Mouse (Mus musculus) midbrain, embryonic 16.5 days (tissue): ENCODE data around the gene Olfr186. TPM values are rescaled to one million over a fixed set of nuclear protein-coding genes. Genes with fewer than 3 reads are reported as not detected.
"Not testable (repeated sequence)": the region's sequence is repeated elsewhere in the genome, so short reads cannot be mapped to it uniquely, and the experiment has no call there.

Experiments
- ATAC-seq: fragments of 200-750 bp; cut with Nextera tagmentation; 2 replicates; pipeline ENCODE4 v1.8.0; 2017; ENCODE audit warnings: moderate TSS enrichment
- H3K27ac ChIP-seq: fragments of 300-500 bp; sonication (generic); 2 replicates; pipeline ENCODE4 v1.5.1; 2014; ENCODE audit warnings: mild to moderate bottlenecking, low read length, mixed read lengths
- H3K27me3 ChIP-seq: fragments of 300-500 bp; sonication (generic); 2 replicates; pipeline ENCODE4 v1.6.1; 2014; ENCODE audit warnings: low read depth, low read length, mixed read lengths; ENCODE audit not compliant: control insufficient read depth, insufficient read depth
- H3K36me3 ChIP-seq: fragments of 300-500 bp; sonication (generic); 2 replicates; pipeline ENCODE4 v1.6.1; 2014; ENCODE audit warnings: mild to moderate bottlenecking, low read length, moderate library complexity, mixed read lengths; ENCODE audit not compliant: control insufficient read depth, insufficient read depth
- H3K4me1 ChIP-seq: fragments of 300-500 bp; sonication (generic); 2 replicates; pipeline ENCODE4 v1.6.1; 2014; ENCODE audit warnings: mild to moderate bottlenecking, low read length, mixed read lengths; ENCODE audit not compliant: control insufficient read depth, insufficient read depth
- H3K4me2 ChIP-seq: fragments of 300-500 bp; sonication (generic); 2 replicates; pipeline ENCODE4 v1.6.1; 2014; ENCODE audit warnings: mild to moderate bottlenecking, low read length, mixed read lengths
- H3K4me3 ChIP-seq: fragments of 300-500 bp; sonication (generic); 2 replicates; pipeline ENCODE4 v1.5.1; 2014; ENCODE audit warnings: low read depth, mild to moderate bottlenecking, low read length, moderate library complexity, mixed read lengths
- H3K9ac ChIP-seq: fragments of 300-500 bp; sonication (generic); 2 replicates; pipeline ENCODE4 v1.6.1; 2014; ENCODE audit warnings: low read depth, low read length, mixed read lengths
- H3K9me3 ChIP-seq: fragments of 300-500 bp; sonication (generic); replicated peaks from 2 replicates; pipeline ENCODE4 v1.6.1; 2014; ENCODE audit warnings: mild to moderate bottlenecking, low read length, mixed read lengths; ENCODE audit not compliant: control insufficient read depth, poor library complexity, severe bottlenecking
- whole genome bisulfite sequencing: fragments of 180-500 bp; shearing (Covaris S2); extraction: QIAGEN DNeasy Blood & Tissue Kit; methylation state at CpG from one replicate; pipeline ENCODE4 v1.1.7; 2014; 5-methylcytosine and 5-hydroxymethylcytosine counted together
- polyA plus RNA-seq: library from polyadenylated mRNA; unstranded; fragments of >200 nt; fragmentation: Nextera tagmentation; extraction: Ambion mirVana; gene quantifications from 2 replicates; pipeline ENCODE4 v1.2.1, GENCODE M21; 2015

Olfr186 gene
- not detected in 2 replicates for polyA plus RNA-seq

- H3K9me3 ChIP-seq, result no peaks in the 10 kb centered on the region
- no peak within 1 kb of the TSS for H3K9ac ChIP-seq
- H3K27me3 ChIP-seq, result no peaks in the 10 kb centered on the region
- no peak within 1 kb of the TSS for H3K27ac ChIP-seq
- WGBS, result 94% methylated on average over 4 of the region's 4 CpGs
- no peaks in the 10 kb centered on the region for H3K36me3 ChIP-seq
- H3K4me3 ChIP-seq, result no peak within 1 kb of the TSS
- H3K4me1 ChIP-seq, result no peaks in the 10 kb centered on the region
- H3K4me2 ChIP-seq, result no peak within 1 kb of the TSS
- ATAC-seq, result no peak
Observed at GRCm38 (mm10) chr16:59030191-59030590, at the start of gene Olfr186. TSS of gene Olfr186 (minus strand) at chr16:59030291.

GRCm38 (mm10) chr16:59077905-59078304 lies 47.8 kb upstream of the Olfr186 start, which contains the start of gene Olfr190:
TSS of gene Olfr190 (minus strand) at chr16:59078005.
- H3K4me1 ChIP-seq, result no peaks in the 10 kb centered on the region
- H3K27me3 ChIP-seq, result no peaks in the 10 kb centered on the region

GRCm38 (mm10) chr16:59073520-59073919 lies 43.4 kb upstream of the Olfr186 start:
- H3K27ac ChIP-seq, result no peak overlapping the region
- H3K4me1 ChIP-seq, result no peaks in the 10 kb centered on the region
- 92% methylated on average over 1 of the region's 1 CpGs for WGBS
- H3K9ac ChIP-seq, result no peak overlapping the region
- H3K4me3 ChIP-seq, result no peak overlapping the region
- H3K27me3 ChIP-seq, result no peaks in the 10 kb centered on the region
- H3K36me3 ChIP-seq, result no peaks in the 10 kb centered on the region
- no peak overlapping the region for H3K4me2 ChIP-seq
- no peak for ATAC-seq
- no peaks in the 10 kb centered on the region for H3K9me3 ChIP-seq

More at GRCm38 (mm10) chr16:59077905-59078304, 47.8 kb upstream of the Olfr186 start, which contains the start of gene Olfr190:
- no peak within 1 kb of the TSS for H3K9ac ChIP-seq
- no peak for ATAC-seq
- H3K4me2 ChIP-seq, result no peak within 1 kb of the TSS
- no peaks in the 10 kb centered on the region for H3K36me3 ChIP-seq
- H3K4me3 ChIP-seq, result no peak within 1 kb of the TSS
- no peak within 1 kb of the TSS for H3K27ac ChIP-seq
- H3K9me3 ChIP-seq, result no peaks in the 10 kb centered on the region
- WGBS, result 93% methylated on average over 5 of the region's 5 CpGs

GRCm38 (mm10) chr16:59071755-59072154 lies 41.7 kb upstream of the Olfr186 start:
- H3K4me3 ChIP-seq, result no peak overlapping the region
- H3K27me3 ChIP-seq, result no peaks in the 10 kb centered on the region
- no peak overlapping the region for H3K27ac ChIP-seq
- ATAC-seq, result no peak
- H3K9me3 ChIP-seq, result no peaks in the 10 kb centered on the region
- no peak overlapping the region for H3K4me2 ChIP-seq
- H3K36me3 ChIP-seq, result no peaks in the 10 kb centered on the region
- no peak overlapping the region for H3K9ac ChIP-seq
- H3K4me1 ChIP-seq, result no peaks in the 10 kb centered on the region

- not testable (repeated sequence) for ATAC-seq, H3K4me2 ChIP-seq, H3K27ac ChIP-seq, H3K27me3 ChIP-seq, H3K4me1 ChIP-seq, H3K36me3 ChIP-seq, H3K9me3 ChIP-seq, H3K9ac ChIP-seq, H3K4me3 ChIP-seq
- WGBS, result 69% methylated on average over 3 of the region's 3 CpGs
Observed at GRCm38 (mm10) chr16:59062411-59062810, 32.3 kb upstream of the Olfr186 start.

GRCm38 (mm10) chr16:59049286-59049685 lies 19.2 kb upstream of the Olfr186 start:
- H3K4me2 ChIP-seq, result not testable (repeated sequence)

GRCm38 (mm10) chr16:59048860-59049259 lies 18.8 kb upstream of the Olfr186 start:
- Histone ChIP-seq H3K4me2 (no peak overlapping the region), H3K27me3 (no peaks in the 10 kb centered on the region), H3K36me3 (no peaks in the 10 kb centered on the region), H3K4me3 (no peak overlapping the region), H3K27ac (no peak overlapping the region), H3K9me3 (no peaks in the 10 kb centered on the region), H3K9ac (no peak overlapping the region), H3K4me1 (no peaks in the 10 kb centered on the region)
- ATAC-seq, result no peak
- WGBS, result 81% methylated on average over 1 of the region's 1 CpGs

More at GRCm38 (mm10) chr16:59049286-59049685, 19.2 kb upstream of the Olfr186 start:
- H3K27ac ChIP-seq, H3K36me3 ChIP-seq, H3K27me3 ChIP-seq, H3K4me3 ChIP-seq, H3K9ac ChIP-seq, H3K9me3 ChIP-seq, H3K4me1 ChIP-seq, ATAC-seq: not testable (repeated sequence)
- 94% methylated on average over 2 of the region's 2 CpGs for WGBS

GRCm38 (mm10) chr16:59047579-59047978 lies 17.5 kb upstream of the Olfr186 start:
- H3K4me3 ChIP-seq, result no peak overlapping the region
- WGBS, result 73% methylated on average over 4 of the region's 4 CpGs
- H3K27ac ChIP-seq, result no peak overlapping the region
- H3K27me3 ChIP-seq, result no peaks in the 10 kb centered on the region
- H3K9me3 ChIP-seq, result no peaks in the 10 kb centered on the region
- H3K4me1 ChIP-seq, result no peaks in the 10 kb centered on the region
- H3K9ac ChIP-seq, result no peak overlapping the region
- no peak overlapping the region for H3K4me2 ChIP-seq
- no peaks in the 10 kb centered on the region for H3K36me3 ChIP-seq
- no peak for ATAC-seq

GRCm38 (mm10) chr16:59045835-59046234 lies 15.7 kb upstream of the Olfr186 start:
- no peak overlapping the region for H3K4me3 ChIP-seq
- no peaks in the 10 kb centered on the region for H3K4me1 ChIP-seq
- H3K4me2 ChIP-seq, result no peak overlapping the region
- no peak overlapping the region for H3K9ac ChIP-seq
- H3K27me3 ChIP-seq, result no peaks in the 10 kb centered on the region
- no peaks in the 10 kb centered on the region for H3K9me3 ChIP-seq
- 88% methylated on average over 3 of the region's 3 CpGs for WGBS
- no peaks in the 10 kb centered on the region for H3K36me3 ChIP-seq
- no peak for ATAC-seq
- no peak overlapping the region for H3K27ac ChIP-seq
